Mouse (Mus musculus): ENCODE measurements around the gene 2010111I01Rik.

DNA sequence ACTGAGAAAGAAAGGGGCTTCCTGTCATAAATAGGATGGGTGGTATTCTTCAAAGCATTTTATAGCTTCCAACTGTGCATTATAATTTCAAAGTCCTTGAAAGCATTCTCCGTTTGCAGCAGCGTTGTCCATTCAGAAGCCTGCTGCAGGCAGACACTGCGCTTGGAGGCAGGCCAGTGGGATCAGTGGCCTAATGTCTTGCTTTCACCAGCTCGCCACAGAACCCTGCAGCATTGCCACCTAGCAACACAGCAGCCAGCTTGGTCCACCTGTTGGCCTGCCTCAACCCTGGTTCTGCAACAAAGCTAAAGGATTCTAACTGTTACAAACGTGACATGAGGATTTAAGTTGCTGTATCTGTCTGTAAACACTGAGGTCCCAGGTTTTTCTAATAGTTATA is 325.0 kb downstream of the 2010111I01Rik start:
- TF ChIP-seq CTCF (IDR thresholded peaks at IDR 0.05; ENCODE audit: low read depth, low read length) = no peak
- TF ChIP-seq EP300 (IDR thresholded peaks at IDR 0.05; ENCODE audit: insufficient read depth, low read depth, low read length) = no peak
